Mouse (Mus musculus): ENCODE measurements at regions not wholly inside any gene's neighbourhood (a gene's known extent, or its start where the extent isn't known, plus 50 kb on each side); places are given as distances from the start of the nearest gene placed in this dataset.

- DNase-seq: no peak
Measured at GRCm38 (mm10) chr6:84514623-84515022, 79.1 kb downstream of the Cyp26b1 start.

- DNase-seq: no peak
Measured at GRCm38 (mm10) chr6:84508598-84508997, 85.1 kb downstream of the Cyp26b1 start.

DNA sequence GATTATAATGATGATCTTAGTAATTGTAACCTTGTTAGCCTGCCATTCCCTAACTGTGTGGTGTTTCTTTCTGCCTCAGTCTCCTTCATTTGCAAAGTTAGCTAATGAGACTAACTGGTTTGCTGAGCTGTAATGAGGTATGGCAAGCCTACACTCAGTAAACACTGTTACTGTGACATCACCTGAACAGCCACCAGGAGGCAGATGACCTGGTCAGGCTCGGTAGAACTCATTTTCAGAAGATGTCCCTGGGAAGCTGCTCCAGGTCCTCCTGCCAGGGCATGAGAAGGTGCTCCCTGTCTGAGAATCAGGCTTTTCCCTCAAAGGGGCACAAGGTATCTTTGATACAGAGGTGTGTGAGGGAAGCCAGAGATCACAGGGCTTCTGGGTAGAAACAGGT, 87.0 kb downstream of the Cyp26b1 start:
- peak in 1 of 2 experiments; percentile 14 for DNase-seq

DNA sequence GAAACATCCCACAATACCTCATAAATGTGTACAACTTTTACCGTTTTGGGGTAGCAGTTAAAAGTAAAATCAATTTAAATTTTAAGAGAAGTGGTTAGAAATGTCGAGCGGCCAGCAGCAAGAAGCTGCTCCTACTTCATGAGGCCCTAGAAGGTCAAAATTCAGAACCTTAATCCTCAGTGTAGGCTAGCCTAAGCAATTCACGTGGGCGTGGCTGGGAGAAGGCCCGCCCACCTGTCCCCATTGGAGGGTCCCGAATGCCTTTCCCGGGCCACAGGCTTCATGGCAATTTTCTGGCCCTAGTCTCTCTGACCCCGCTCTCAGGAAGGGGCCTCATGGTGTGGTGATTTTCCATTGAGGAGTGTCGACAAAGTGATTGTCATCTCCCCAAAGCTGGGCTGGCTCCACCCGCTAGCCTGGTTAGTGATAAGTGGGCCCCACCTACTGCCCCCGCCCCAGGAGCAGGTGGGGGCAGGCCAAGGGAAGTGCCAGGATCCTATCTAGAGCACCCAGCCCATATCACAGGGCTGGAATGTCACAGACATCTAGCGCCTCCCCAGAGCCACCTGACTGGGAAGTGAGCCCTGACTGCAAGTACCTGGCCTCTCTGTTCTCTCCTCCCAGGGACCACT, 93.3 kb downstream of the Cyp26b1 start:
- no peak for DNase-seq

GRCm38 (mm10) chr6:84498076-84498475, 95.6 kb downstream of the Cyp26b1 start:
- DNase-seq: no peak

- DNase-seq: no peak
Measured at GRCm38 (mm10) chr6:84493676-84494075, 100.0 kb downstream of the Cyp26b1 start.

DNA sequence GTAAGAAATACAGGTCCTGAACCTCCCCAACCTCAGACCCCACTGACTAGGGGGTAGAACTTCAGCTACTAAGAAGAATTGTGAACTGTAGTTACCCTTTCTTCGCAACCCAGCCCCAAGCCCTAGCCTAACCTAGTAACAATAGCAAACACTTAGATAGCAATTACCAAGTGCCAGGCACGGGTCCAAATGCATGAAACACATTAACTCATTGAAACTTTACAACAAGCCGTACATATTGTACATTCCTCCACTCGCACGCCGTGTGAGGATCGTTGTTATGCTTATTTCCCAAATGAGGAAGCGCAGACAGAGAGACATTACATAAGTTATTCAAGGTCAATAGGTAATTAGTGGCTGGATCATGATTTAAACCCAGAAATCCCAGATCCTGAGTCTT, 100.5 kb downstream of the Cyp26b1 start:
- DNase-seq: peak in 1 of 2 experiments; percentile 21

GRCm38 (mm10) chr6:84492594-84492993, 101.1 kb downstream of the Cyp26b1 start:
- no peak for DNase-seq

DNA sequence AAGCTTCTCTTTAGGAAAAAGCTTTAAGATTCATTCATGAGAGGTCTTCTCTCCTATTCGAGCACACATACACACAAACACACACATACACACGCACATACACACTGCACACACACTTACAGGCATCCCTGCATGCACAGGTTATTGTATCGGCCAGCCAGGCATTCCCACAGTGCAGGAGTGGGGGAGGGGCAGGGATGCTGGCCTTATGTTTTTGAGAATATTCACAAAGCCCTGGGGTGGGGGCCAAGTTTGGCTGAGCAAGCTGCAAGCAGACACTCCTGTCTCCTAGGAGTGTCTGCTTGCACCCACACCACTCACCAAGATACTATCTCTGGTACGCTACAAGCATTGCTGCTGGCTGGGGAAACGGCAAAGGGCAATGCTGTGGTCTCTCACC, 102.6 kb downstream of the Cyp26b1 start:
- no peak for DNase-seq

GRCm38 (mm10) chr6:84481205-84481604, 112.5 kb downstream of the Cyp26b1 start:
- no peak for DNase-seq

DNA sequence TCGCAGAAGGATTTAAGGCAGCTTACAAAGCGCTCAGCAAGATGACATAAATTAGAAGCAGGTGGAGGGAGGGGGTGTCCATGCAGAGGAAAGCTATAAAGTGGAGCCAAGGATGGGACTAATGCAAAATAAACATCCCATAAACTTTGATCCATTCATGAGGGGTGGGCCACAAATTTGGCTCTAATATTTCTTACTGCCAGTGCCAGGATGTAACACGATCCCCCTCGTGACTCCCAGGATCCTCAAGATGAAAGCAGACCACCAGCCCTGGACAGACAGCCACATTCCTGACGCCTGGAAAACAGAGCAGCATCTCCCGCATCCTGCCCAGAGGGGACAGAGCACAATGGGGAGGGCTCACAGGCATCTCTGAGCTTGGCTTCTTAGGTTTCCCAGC, 116.6 kb downstream of the Cyp26b1 start:
- DNase-seq: no peak

DNA sequence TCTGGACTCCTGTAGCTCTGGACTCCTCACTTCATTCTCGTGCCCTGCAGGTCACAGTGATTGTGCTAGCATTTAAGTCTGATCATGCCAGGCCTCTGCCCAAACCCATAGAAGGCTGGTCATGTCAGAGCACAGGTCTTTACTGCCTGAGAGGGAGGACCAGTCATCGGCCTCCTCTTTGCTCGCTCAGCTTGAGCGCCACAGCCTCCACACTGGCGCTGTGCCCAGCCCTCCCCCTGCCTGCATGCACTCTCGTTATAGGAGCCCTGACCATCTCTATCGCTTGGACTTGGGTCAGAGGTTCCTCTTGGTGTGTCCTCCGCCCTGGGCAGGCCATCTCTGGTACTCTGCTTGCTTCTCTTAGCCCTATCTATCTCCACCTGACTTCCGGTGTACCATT, 117.2 kb downstream of the Cyp26b1 start:
- DNase-seq: peak; percentile 75 to 80

DNA sequence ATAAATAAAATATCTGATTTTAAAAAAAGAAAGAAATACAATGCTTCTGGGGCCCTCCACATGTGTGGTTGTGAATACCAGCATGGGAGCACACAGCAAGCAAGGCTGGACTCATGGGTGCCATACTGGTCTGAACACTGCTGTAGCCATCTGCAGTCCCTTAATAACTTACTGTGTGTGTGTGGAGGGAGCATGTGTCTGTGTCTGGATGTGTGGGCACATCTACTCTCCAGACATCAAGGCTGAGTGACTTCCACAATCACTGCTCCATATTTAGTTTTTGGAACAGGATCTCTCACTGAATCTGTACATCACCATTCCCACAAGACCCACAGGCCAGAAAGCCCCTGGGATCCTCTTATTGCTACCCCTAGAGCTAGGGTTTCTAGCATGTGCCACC, 118.9 kb downstream of the Cyp26b1 start:
- DNase-seq: no peak

DNA sequence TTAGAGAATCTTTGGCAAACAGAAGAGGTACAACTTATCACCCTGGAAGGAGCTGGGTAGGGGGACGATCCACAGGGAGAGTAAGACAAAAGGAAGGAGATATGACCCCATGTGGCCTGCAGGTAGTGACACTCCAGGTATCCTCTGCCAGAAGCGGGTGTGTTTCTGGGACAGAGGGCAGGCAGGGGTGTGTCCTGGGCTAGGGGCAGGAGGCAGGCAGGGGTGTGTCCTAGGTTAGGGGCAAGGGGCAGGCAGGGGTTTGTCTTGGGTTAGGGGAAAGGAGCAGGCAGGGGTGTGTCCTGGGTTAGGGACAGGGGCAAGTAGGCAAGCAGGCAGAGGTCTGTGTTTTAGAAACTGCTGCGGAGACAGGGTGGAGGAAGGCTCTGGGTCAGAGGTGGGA, 120.5 kb downstream of the Cyp26b1 start:
- no peak for DNase-seq

- no peak for DNase-seq
Measured at GRCm38 (mm10) chr6:84472287-84472686, 121.4 kb downstream of the Cyp26b1 start.

DNA sequence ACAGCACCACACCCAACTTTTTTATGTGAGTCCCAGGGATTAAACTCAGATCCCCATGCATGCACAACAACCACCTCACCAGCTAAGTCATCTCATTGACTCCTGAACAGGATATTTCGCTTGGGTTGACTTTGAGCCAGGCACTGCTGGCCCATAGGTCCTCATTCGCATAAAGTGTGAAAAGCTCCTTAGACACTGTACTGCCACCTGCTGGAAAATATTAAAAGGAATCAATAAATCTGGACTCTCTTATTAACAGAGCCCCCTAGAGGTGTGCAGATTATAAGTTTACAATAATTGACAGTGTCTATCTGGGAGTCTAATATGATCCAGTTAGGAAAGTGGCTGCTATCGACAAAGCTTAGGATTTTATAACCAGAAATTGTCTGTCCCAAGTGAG, 126.4 kb downstream of the Cyp26b1 start:
- DNase-seq: no peak

DNA sequence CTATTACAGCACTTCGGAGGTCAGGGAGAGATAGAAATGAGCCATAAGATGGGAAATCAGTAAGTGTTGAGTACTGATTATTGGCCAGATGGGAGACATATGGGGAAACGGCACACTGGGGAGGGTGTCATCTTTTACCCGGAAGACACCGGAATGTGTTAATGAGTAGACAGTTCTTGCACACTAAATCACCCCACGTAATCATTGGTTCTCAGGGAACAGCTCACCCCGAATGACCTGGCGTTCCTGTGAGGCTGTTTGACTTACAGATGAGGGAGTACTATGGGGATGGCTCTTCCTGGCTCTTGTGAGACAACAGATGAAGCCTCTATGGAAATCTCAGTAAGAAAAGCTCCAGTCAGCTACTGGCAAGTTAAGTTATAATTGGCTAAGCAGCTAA, 127.5 kb downstream of the Cyp26b1 start:
- DNase-seq: no peak

DNA sequence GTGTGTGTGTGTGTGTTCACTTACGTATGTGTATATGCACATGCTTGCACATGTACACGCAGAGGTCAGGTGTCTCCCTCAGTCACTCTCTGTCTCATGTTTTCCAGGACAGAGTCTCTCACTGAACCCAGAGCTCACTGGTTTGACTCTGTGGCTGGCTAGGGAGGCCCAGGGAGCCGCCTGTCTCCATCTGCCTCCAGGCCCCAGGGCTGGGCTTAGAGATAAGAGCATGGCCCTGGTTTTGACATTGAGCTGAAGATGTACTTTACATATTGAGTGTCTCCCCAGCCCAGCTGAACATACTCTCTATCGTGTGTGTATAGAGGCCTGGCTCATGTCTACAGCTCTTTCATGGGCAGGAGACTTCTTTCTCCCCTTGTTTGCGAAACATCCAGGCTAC, 128.1 kb downstream of the Cyp26b1 start:
- no peak for DNase-seq

GRCm38 (mm10) chr6:84463592-84464367, 129.9 kb downstream of the Cyp26b1 start:
- no peak for DNase-seq

DNA sequence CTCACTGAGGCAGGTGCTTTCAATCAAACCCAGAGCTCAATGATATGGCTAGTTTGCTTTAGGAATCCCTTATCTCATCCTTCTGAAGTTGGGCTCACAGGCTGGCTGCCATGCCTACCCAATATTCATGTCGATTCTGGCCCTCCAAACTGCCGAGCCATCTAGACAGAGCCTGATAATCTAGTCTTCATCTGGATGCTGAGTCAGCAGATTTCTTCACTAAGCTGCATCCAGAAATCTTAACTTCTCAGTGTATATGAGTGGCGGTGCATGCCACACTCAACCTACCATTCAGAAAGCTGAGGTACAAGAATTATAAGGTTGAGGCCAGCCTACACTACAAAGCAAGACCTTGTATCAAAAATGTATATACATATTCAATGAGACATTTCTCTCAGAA, 136.9 kb downstream of the Cyp26b1 start:
- DNase-seq: no peak

- no peak for DNase-seq
Measured at GRCm38 (mm10) chr6:84445093-84445492, 148.6 kb downstream of the Cyp26b1 start.

DNA sequence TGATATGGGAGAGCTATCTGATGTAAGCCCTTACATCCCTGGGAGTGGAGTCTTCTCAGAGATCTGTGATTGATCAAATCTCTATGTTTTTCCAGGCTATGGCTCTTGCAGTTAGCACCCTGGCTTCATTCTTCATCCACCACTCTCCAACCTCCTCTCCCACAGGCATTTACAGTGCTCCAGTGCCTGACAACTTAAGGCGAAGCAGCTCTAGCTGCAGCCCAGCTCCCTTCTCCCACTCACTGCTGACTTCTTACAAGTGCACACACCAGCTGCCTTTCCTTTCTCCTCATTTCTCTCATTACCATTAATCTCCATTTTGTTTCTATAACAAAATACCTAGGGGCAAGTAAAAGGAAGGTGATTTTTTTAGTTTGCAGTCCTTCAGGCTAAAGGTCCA, 151.0 kb downstream of the Cyp26b1 start:
- no peak for DNase-seq

GRCm38 (mm10) chr6:84441721-84442480, 151.8 kb downstream of the Cyp26b1 start:
- DNase-seq: no peak

GRCm38 (mm10) chr6:84436716-84437115, 157.0 kb downstream of the Cyp26b1 start:
- no peak for DNase-seq

Measured in kidney, postnatal 4 days (tissue).